Mouse (Mus musculus) neutrophil, adult 5-6 weeks (primary cell): Measurements from ENCODE around the gene Olfr710. TPM values are rescaled to one million over a fixed set of nuclear protein-coding genes. Genes with fewer than 3 reads are reported as not detected.
"Not testable (repeated sequence)": the region's sequence is repeated elsewhere in the genome, so short reads cannot be mapped to it uniquely, and the experiment has no call there.

Experiments used
- ATAC-seq: fragments of 151-379, 151-347 bp; 2 replicates; pipeline ENCODE4 v1.8.0; 2017; ENCODE audit warnings: mild to moderate bottlenecking, moderate TSS enrichment; ENCODE audit not compliant: insufficient number of reproducible peaks, poor library complexity, low FRiP score, severe bottlenecking; ENCODE audit errors: extremely low read depth
- total RNA-seq: library from RNA; stranded (forward); fragments of 200-1000 nt; gene quantifications from 2 replicates; pipeline ENCODE4 v1.2.3, GENCODE M21; 2017

The Olfr710 gene
- not detected in 2 replicates for total RNA-seq

DNA sequence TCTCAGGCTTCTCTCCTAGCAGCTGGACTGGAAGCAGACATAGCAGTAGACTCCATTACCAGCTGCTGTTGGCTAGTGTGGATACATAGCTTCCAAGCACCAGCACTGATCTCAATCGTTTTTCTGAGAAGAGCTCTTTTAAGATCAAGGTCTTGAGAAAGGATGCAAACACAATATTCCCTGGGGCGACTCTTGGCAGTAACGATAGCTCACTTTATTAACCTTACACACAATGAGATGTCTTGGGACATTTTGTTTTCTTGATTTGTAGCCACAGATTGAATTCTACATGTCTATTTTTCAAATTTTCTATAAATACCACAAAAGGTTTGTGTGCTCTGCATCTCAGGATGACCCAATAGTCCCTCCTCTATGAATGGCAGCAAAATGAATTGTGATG lies at the start of gene Olfr710:
TSS of gene Olfr710 (minus strand) at position 101 of the 400 bp plus-strand sequence.
- ATAC-seq: no peak

DNA sequence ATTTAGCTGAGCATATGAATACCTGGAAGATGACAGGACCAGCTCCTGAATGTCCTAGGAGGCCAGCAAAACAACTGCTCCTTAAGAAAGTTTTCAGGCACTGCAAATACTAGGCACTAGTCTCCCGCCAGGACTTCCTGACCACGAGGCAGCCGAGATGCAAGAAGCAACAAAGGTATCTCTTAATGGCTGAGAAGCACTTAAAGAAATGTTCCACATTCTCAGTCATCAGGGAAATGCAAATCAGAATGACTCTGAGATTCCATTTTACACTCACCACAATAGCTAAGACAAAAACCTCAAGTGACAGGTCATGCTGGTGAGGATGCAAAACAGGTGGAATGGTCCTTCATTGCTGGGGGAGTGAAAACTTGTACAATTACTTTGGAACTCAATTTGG lies 37.1 kb upstream of the Olfr710 start:
- no peak for ATAC-seq

DNA sequence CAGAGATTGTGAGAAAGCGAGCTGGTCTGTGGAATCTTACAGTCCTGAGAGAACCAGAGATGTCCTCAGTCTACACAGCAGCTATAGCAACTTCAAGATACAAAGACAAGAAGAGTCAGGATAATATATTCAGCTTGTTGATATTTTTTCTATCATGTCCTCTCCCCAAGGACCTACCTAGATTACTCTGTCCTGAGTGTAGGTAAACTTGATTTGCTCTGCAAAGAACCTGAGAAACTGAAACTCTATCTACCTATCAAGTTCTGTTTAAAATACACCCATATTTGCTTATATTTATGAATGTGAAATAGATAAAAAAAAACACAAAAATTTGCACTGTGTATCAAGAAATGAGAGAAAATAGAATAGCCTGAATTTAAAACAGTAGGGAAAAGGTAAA lies 27.2 kb upstream of the Olfr710 start, which contains the start of gene Olfr711:
TSS of gene Olfr711 (minus strand) at position 101 of the 400 bp plus-strand sequence.
- no peak for ATAC-seq

DNA sequence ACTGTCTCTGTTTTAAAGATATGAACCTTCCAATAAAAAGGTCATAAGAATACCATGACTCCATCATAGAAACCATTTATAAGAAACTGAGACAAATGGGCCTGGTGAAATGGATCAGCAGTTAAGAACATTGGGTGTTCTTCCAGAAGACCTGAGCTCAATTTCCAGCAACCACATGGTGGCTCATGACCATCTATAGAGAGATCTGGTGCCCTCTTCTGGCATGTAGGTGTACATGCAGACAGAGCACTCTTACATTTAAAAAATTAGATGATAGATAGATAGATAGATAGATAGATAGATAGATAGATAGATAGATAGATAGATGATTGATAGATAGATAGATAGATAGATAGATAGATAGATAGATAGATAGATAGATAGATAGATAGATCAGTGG lies 19.4 kb upstream of the Olfr710 start:
- not testable (repeated sequence) for ATAC-seq

DNA sequence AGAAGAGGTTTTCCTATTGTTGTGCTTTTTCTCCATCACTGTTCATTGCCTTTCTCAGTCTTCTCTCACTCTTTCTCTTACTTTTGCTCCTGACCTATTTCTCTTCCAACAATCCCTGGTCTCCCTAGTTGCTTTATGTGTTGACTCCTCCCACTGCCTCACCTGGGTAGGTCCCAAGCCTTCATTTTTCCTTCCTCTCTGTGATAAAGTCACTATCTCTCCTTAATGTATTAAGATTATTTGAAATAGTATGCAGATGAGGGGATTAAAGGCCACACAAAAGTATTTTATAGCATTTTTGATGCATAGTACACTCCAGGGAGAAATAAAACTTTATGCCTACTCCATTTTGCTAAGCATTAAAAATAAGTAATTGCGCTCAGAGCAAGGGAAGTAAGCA lies 15.7 kb upstream of the Olfr710 start, which contains the start of gene Olfr6:
TSS of gene Olfr6 (minus strand) at position 101 of the 400 bp plus-strand sequence.
- ATAC-seq: no peak

DNA sequence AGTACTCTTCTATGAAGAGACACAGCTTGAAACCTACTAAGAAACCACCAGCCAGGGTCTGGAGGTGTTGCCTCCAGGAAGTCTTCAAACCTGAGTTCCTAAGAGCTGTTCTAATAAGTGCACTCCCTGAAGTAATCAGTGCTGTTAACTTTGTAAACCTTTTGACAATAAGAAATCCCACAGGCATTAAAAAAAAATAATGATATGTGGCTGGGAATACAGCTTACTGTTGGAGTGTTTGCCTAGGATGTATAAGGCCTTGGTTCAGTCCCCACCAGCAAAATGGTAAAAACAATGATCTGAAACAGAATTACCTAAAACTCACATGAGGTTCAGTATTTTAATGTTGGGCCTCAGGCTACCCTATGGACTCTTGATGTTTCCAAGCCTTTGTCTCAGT lies 16.0 kb downstream of the Olfr710 start, which contains the start of gene Olfr709-ps1:
TSS of gene Olfr709-ps1 (minus strand) at position 101 of the 400 bp plus-strand sequence.
- no peak for ATAC-seq

DNA sequence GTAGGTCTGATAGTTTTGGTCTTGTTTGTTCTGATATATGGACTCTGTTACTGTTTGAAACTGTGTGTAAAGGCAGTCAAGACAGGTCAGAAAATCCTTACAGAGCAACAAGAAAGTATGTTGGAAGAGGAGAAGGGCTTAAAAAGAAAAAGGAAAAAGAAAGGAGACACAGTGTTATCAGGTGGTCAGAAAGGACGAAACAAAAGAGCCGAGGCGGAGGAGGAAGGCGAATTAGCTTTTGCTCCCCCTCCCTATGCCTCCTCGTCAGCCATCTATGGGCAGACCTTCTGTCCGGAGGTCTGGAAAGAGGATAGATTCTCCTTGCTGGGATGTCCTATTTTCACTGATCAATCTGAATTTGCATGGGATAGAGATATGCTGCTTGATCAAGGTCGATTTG lies 27.2 kb downstream of the Olfr710 start:
- ATAC-seq: not testable (repeated sequence)

DNA sequence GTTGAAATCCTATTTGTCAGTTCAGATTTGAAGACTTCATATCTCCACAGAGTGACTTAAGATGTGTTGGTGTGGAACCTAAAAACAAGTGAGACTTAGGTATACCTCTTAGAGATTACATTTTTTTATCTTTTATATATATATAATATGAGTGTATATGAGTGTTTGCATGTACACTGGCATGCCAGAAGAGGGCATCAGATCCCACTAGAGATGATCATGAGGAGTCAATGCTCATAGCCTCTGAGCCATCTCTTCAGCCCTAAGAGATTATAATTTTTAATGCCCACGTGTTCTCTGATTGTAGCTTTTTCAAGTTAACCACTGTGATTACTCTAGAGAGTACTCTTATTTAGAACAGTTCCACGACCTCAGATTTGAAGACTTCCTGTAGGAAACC lies 40.4 kb downstream of the Olfr710 start, which contains the start of gene Olfr1532-ps1:
TSS of gene Olfr1532-ps1 (plus strand) at position 326 of the 400 bp plus-strand sequence.
- no peak for ATAC-seq

DNA sequence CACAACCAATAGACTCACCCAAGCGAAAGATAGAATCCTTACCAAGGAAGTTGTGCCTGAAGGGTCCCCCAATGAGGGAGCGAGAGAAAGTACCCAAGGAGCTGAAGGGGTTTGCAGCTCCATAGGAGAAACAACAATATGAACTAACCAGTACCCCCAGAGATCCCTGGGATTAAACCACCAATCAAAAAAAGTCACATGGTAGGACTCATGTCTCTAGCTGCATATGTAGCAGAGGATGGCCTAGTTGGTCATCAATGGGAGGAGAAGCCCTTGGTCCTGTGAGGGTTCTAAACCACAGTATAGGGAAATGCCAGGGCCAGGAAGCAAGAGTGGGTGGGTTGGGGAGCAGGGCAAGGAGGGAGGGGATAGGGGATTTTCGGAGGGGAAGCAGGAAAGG lies 47.0 kb downstream of the Olfr710 start, which contains the start of gene Olfr707:
TSS of gene Olfr707 (minus strand) at position 101 of the 400 bp plus-strand sequence.
- ATAC-seq: not testable (repeated sequence)

Other genes with a start within 250 kb of the Olfr710 start
- gene Olfr695, start 231.9 kb downstream of the Olfr710 start, total RNA-seq: not detected in 2 replicates
- not detected in 2 replicates for gene Olfr697, start 205.9 kb downstream of the Olfr710 start, total RNA-seq
- gene Olfr698, start 192.9 kb downstream of the Olfr710 start, total RNA-seq: not detected in 2 replicates
- gene Olfr699, start 155.1 kb downstream of the Olfr710 start, total RNA-seq: 0.12 TPM in 1 of 2 replicates, not detected in the other
- gene Olfr700, start 139.5 kb downstream of the Olfr710 start, total RNA-seq: not detected in 2 replicates
- not detected in 2 replicates for gene Olfr701, start 134.2 kb downstream of the Olfr710 start, total RNA-seq
- gene Olfr702, start 114.4 kb downstream of the Olfr710 start, total RNA-seq: not detected in 2 replicates
- not detected in 2 replicates for gene Olfr703, start 105.0 kb downstream of the Olfr710 start, total RNA-seq
- gene Olfr704, start 85.1 kb downstream of the Olfr710 start, total RNA-seq: not detected in 2 replicates
- not detected in 2 replicates for gene Olfr705, start 71.4 kb downstream of the Olfr710 start, total RNA-seq
- gene Olfr706, start 60.1 kb downstream of the Olfr710 start, total RNA-seq: not detected in 2 replicates
- not detected in 2 replicates for gene Olfr707, start 47.1 kb downstream of the Olfr710 start, total RNA-seq
- gene Olfr1532-ps1, start 40.3 kb downstream of the Olfr710 start, total RNA-seq: not detected in 2 replicates
- not detected in 2 replicates for gene Olfr709-ps1, start 16.1 kb downstream of the Olfr710 start, total RNA-seq
- under 0.01 and 0.12 TPM in 2 replicates for gene Olfr6, start 15.6 kb upstream of the Olfr710 start, total RNA-seq
- gene Olfr711, start 27.1 kb upstream of the Olfr710 start, total RNA-seq: 0.23 TPM in 1 of 2 replicates, not detected in the other
- gene Olfr2, start 57.8 kb upstream of the Olfr710 start, total RNA-seq: not detected in 2 replicates
- gene Olfr713, start 82.9 kb upstream of the Olfr710 start, total RNA-seq: 0.23 TPM in 1 of 2 replicates, not detected in the other
- 0.12 TPM in 1 of 2 replicates, not detected in the other for gene Olfr714, start 122.7 kb upstream of the Olfr710 start, total RNA-seq
- not detected in 2 replicates for gene Olfr17, start 144.9 kb upstream of the Olfr710 start, total RNA-seq
- not detected in 2 replicates for gene Olfr715b, start 162.1 kb upstream of the Olfr710 start, total RNA-seq
- gene Olfr715, start 182.8 kb upstream of the Olfr710 start, total RNA-seq: not detected in 2 replicates
- gene Olfr716, start 190.0 kb upstream of the Olfr710 start, total RNA-seq: 0.74 TPM in 1 of 2 replicates, not detected in the other
- gene Nlrp14, start 218.7 kb upstream of the Olfr710 start, total RNA-seq: not detected in 2 replicates